Mouse (Mus musculus): ENCODE measurements around the gene Lrrc32.

DNA sequence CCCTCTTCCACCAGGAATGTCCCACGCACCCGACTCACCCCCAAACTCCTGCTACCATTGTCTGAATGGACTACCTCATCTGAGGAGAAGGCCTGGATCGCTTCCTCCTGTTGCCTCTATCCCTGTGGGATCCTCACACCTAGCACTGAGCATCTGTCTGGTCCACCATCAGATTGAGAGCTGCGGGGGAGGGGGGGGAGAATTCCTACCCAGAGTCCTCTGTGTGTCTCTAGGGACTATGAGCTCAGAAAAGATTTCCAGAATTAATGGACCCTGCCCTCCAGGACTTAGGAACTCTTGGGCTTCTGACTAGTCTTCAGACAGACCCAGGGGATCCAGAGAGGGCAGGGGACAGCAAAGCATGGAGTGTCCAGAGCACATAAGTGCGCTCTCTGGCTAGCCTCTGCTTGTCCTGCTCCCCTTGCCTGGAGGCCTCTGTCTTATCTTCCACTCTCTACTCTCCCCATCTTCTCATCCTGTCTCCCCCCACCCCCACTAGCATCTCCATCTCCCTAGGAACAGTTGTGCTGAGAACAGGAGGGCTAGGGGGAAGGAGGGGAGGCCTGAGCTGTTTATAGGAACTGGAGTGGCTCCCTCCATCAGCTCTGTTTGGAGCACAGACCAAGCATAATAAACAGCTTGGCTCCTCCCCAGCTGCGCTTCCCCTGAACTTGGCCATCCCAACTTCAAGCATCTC lies 15.0 kb downstream of the Lrrc32 start:
- TF ChIP-seq POLR2A (IDR thresholded peaks at IDR 0.05; ENCODE audit: control insufficient read depth, extremely low read depth, insufficient read depth, low read length, poor library complexity) (no peak), CTCF (IDR thresholded peaks at IDR 0.05; ENCODE audit: borderline replicate concordance, control insufficient read depth, extremely low read depth, insufficient read depth, low read length, poor library complexity) (no peak)

Measured in thymus, adult 2 months (tissue).